Mouse (Mus musculus) kidney, postnatal 4 days (tissue): ENCODE measurements at regions not wholly inside any gene's neighbourhood (a gene's known extent, or its start where the extent isn't known, plus 50 kb on each side); places are given as distances from the start of the nearest gene placed in this dataset.

Source experiments
- DNase-seq, 2 experiments: peaks; one replicate each; pipeline ENCODE4 v3.0.0; 2021; ENCODE audit warnings: mixed read lengths in 2 of 2

GRCm38 (mm10) chr17:61960837-61961236, 920.3 kb downstream of the Efna5 start:
- DNase-seq = peak; percentile 2 to 3

- DNase-seq = no peak
These were observed 920.9 kb downstream of the Efna5 start for GRCm38 (mm10) chr17:61960017-61960813.

GRCm38 (mm10) chr17:61917766-61918165, 963.4 kb downstream of the Efna5 start:
- no peak for DNase-seq

GRCm38 (mm10) chr17:61902898-61903297, 978.2 kb downstream of the Efna5 start:
- DNase-seq = no peak

GRCm38 (mm10) chr17:61890631-61891030, 990.5 kb downstream of the Efna5 start:
- no peak for DNase-seq

GRCm38 (mm10) chr17:61866154-61866553, 1015.0 kb downstream of the Efna5 start:
- no peak for DNase-seq

- DNase-seq = no peak
These were observed 1018.7 kb downstream of the Efna5 start for GRCm38 (mm10) chr17:61862437-61862836.

GRCm38 (mm10) chr17:61837555-61837954, 1043.6 kb downstream of the Efna5 start:
- DNase-seq = no peak

GRCm38 (mm10) chr17:61815490-61815889, 1065.6 kb downstream of the Efna5 start:
- DNase-seq = no peak

GRCm38 (mm10) chr17:61768361-61768760, 1112.8 kb downstream of the Efna5 start:
- no peak for DNase-seq

GRCm38 (mm10) chr17:61765143-61765542, 1116.0 kb downstream of the Efna5 start:
- no peak for DNase-seq
